Mouse (Mus musculus) hindbrain, embryonic 10.5 days (tissue): ENCODE measurements around the gene Oprm1. TPM values are rescaled to one million over a fixed set of nuclear protein-coding genes. Genes with fewer than 3 reads are reported as not detected.
"Not testable (repeated sequence)": the region's sequence is repeated elsewhere in the genome, so short reads cannot be mapped to it uniquely, and the experiment has no call there.

Experiments
- DNase-seq: peaks from one replicate; pipeline ENCODE4 v3.0.0-alpha.2; 2017; ENCODE audit warnings: low spot score
- H3K27ac ChIP-seq: fragments of 300-500 bp; sonication (generic); 2 replicates; pipeline ENCODE4 v1.5.1; 2016; ENCODE audit warnings: mild to moderate bottlenecking, moderate library complexity
- H3K27me3 ChIP-seq: fragments of 300-500 bp; sonication (generic); 2 replicates; pipeline ENCODE4 v1.6.1; 2016; ENCODE audit warnings: mild to moderate bottlenecking; ENCODE audit not compliant: poor library complexity, insufficient read depth, severe bottlenecking
- H3K36me3 ChIP-seq: fragments of 300-500 bp; sonication (generic); 2 replicates; pipeline ENCODE4 v1.6.1; 2016; ENCODE audit warnings: mild to moderate bottlenecking, moderate library complexity
- H3K4me1 ChIP-seq: fragments of 300-500 bp; sonication (generic); replicated peaks from 2 replicates; pipeline ENCODE4 v1.6.1; 2016; ENCODE audit warnings: mild to moderate bottlenecking
- H3K4me3 ChIP-seq: fragments of 300-500 bp; sonication (generic); 2 replicates; pipeline ENCODE4 v1.5.1; 2016; ENCODE audit warnings: mild to moderate bottlenecking, moderate library complexity
- H3K9me3 ChIP-seq: fragments of 300-500 bp; sonication (generic); 2 replicates; pipeline ENCODE4 v1.6.1; 2016; ENCODE audit warnings: mild to moderate bottlenecking, moderate library complexity
- WGBS: fragments of 180-500 bp; shearing (Covaris S2); methylation state at CpG from one replicate; pipeline ENCODE4 v1.1.7; 2016; 5-methylcytosine and 5-hydroxymethylcytosine counted together
- polyA plus RNA-seq: library from polyadenylated mRNA; unstranded; fragments of >200 nt; fragmentation: Nextera tagmentation; extraction: Ambion mirVana; gene quantifications from 2 replicates; pipeline ENCODE4 v1.2.1, GENCODE M21; 2016

Gene Oprm1
- polyA plus RNA-seq, 1 experiment from 2014 or later: not detected

GRCm38 (mm10) chr10:6996895-6997294 lies 238.6 kb downstream of the Oprm1 start:
- H3K9me3 ChIP-seq: no peaks in the 10 kb centered on the region
- no peak overlapping the region for H3K27ac ChIP-seq
- H3K36me3 ChIP-seq: no peaks in the 10 kb centered on the region
- no peaks in the 10 kb centered on the region for H3K4me1 ChIP-seq
- DNase-seq: no peak
- WGBS: 82% methylated on average over 3 of the region's 3 CpGs
- H3K27me3 ChIP-seq: no peaks in the 10 kb centered on the region
- H3K4me3 ChIP-seq: no peak overlapping the region

- Histone ChIP-seq H3K4me1 (no peaks in the 10 kb centered on the region), H3K36me3 (no peaks in the 10 kb centered on the region), H3K27me3 (no peaks in the 10 kb centered on the region), H3K4me3 (no peak overlapping the region), H3K9me3 (no peaks in the 10 kb centered on the region), H3K27ac (no peak overlapping the region)
- DNase-seq: no peak
- 90% methylated on average over 4 of the region's 4 CpGs for WGBS
Observed at GRCm38 (mm10) chr10:6998576-6999250, 240.4 kb downstream of the Oprm1 start.

- Histone ChIP-seq H3K36me3 (no peaks in the 10 kb centered on the region), H3K27me3 (no peaks in the 10 kb centered on the region), H3K9me3 (no peaks in the 10 kb centered on the region), H3K4me3 (no peak overlapping the region), H3K27ac (no peak overlapping the region), H3K4me1 (no peaks in the 10 kb centered on the region)
- no peak for DNase-seq
- 86% methylated on average over 3 of the region's 3 CpGs for WGBS
Observed at GRCm38 (mm10) chr10:6999355-6999754, 241.0 kb downstream of the Oprm1 start.

GRCm38 (mm10) chr10:7003898-7004297 lies 245.6 kb downstream of the Oprm1 start:
- not testable (repeated sequence) for H3K4me3 ChIP-seq, H3K27ac ChIP-seq, H3K9me3 ChIP-seq, H3K4me1 ChIP-seq, H3K36me3 ChIP-seq, DNase-seq, H3K27me3 ChIP-seq

- WGBS: 69% methylated on average over 5 of the region's 5 CpGs
Observed at GRCm38 (mm10) chr10:7004980-7005538, 246.8 kb downstream of the Oprm1 start.

GRCm38 (mm10) chr10:7010543-7010942 lies 252.2 kb downstream of the Oprm1 start:
- Histone ChIP-seq H3K27me3 (no peaks in the 10 kb centered on the region), H3K36me3 (no peaks in the 10 kb centered on the region), H3K9me3 (no peaks in the 10 kb centered on the region), H3K4me3 (no peak overlapping the region), H3K27ac (no peak overlapping the region), H3K4me1 (no peaks in the 10 kb centered on the region)
- no peak for DNase-seq
- 90% methylated on average over 8 of the region's 8 CpGs for WGBS

More at GRCm38 (mm10) chr10:7004980-7005538, 246.8 kb downstream of the Oprm1 start:
- no peak for DNase-seq
- Histone ChIP-seq H3K4me1 (no peaks in the 10 kb centered on the region), H3K9me3 (no peaks in the 10 kb centered on the region), H3K36me3 (no peaks in the 10 kb centered on the region), H3K27ac (no peak overlapping the region), H3K27me3 (no peaks in the 10 kb centered on the region), H3K4me3 (no peak overlapping the region)

- WGBS: 56% methylated on average over 1 of the region's 1 CpGs
- Histone ChIP-seq H3K27ac (no peak overlapping the region), H3K36me3 (no peaks in the 10 kb centered on the region), H3K27me3 (no peaks in the 10 kb centered on the region), H3K4me1 (no peaks in the 10 kb centered on the region), H3K4me3 (no peak overlapping the region), H3K9me3 (no peaks in the 10 kb centered on the region)
- no peak for DNase-seq
Observed at GRCm38 (mm10) chr10:7015199-7015598, 256.9 kb downstream of the Oprm1 start.

GRCm38 (mm10) chr10:7019781-7020386 lies 261.6 kb downstream of the Oprm1 start:
- H3K4me1 ChIP-seq: no peaks in the 10 kb centered on the region
- no peak overlapping the region for H3K27ac ChIP-seq
- H3K4me3 ChIP-seq: no peak overlapping the region
- H3K27me3 ChIP-seq: no peaks in the 10 kb centered on the region
- H3K36me3 ChIP-seq: no peaks in the 10 kb centered on the region
- no peaks in the 10 kb centered on the region for H3K9me3 ChIP-seq
- DNase-seq: no peak
- WGBS: 81% methylated on average over 7 of the region's 7 CpGs

GRCm38 (mm10) chr10:7020551-7020950 lies 262.2 kb downstream of the Oprm1 start:
- Histone ChIP-seq H3K36me3 (no peaks in the 10 kb centered on the region), H3K4me1 (no peaks in the 10 kb centered on the region), H3K4me3 (no peak overlapping the region), H3K27ac (no peak overlapping the region), H3K27me3 (no peaks in the 10 kb centered on the region), H3K9me3 (no peaks in the 10 kb centered on the region)
- DNase-seq: no peak
- 93% methylated on average over 9 of the region's 9 CpGs for WGBS

- H3K9me3 ChIP-seq: no peaks in the 10 kb centered on the region
- no peak for DNase-seq
- H3K27ac ChIP-seq: no peak overlapping the region
- H3K4me1 ChIP-seq: no peaks in the 10 kb centered on the region
- H3K27me3 ChIP-seq: no peaks in the 10 kb centered on the region
- no peak overlapping the region for H3K4me3 ChIP-seq
- WGBS: 77% methylated on average over 1 of the region's 1 CpGs
- no peaks in the 10 kb centered on the region for H3K36me3 ChIP-seq
Observed at GRCm38 (mm10) chr10:7025028-7025427, 266.7 kb downstream of the Oprm1 start.

GRCm38 (mm10) chr10:7033459-7033858 lies 275.2 kb downstream of the Oprm1 start:
- no peaks in the 10 kb centered on the region for H3K36me3 ChIP-seq
- no peaks in the 10 kb centered on the region for H3K9me3 ChIP-seq
- no peaks in the 10 kb centered on the region for H3K27me3 ChIP-seq
- no peak overlapping the region for H3K27ac ChIP-seq
- no peak overlapping the region for H3K4me3 ChIP-seq
- H3K4me1 ChIP-seq: no peaks in the 10 kb centered on the region
- no peak for DNase-seq
- 86% methylated on average over 2 of the region's 2 CpGs for WGBS

GRCm38 (mm10) chr10:7035547-7035946 lies 277.2 kb downstream of the Oprm1 start:
- 87% methylated on average over 12 of the region's 12 CpGs for WGBS

GRCm38 (mm10) chr10:7037194-7037593 lies 278.9 kb downstream of the Oprm1 start:
- H3K4me3 ChIP-seq: no peak overlapping the region
- no peaks in the 10 kb centered on the region for H3K27me3 ChIP-seq
- H3K27ac ChIP-seq: no peak overlapping the region
- DNase-seq: no peak
- no peaks in the 10 kb centered on the region for H3K9me3 ChIP-seq
- no peaks in the 10 kb centered on the region for H3K36me3 ChIP-seq
- 94% methylated on average over 5 of the region's 5 CpGs for WGBS
- H3K4me1 ChIP-seq: no peaks in the 10 kb centered on the region

More at GRCm38 (mm10) chr10:7035547-7035946, 277.2 kb downstream of the Oprm1 start:
- H3K9me3 ChIP-seq: no peaks in the 10 kb centered on the region
- H3K4me1 ChIP-seq: no peaks in the 10 kb centered on the region
- no peak overlapping the region for H3K4me3 ChIP-seq
- no peak for DNase-seq
- no peaks in the 10 kb centered on the region for H3K27me3 ChIP-seq
- H3K27ac ChIP-seq: no peak overlapping the region
- H3K36me3 ChIP-seq: no peaks in the 10 kb centered on the region
